Mouse (Mus musculus) kidney, adult 9 months (tissue): Measurements from ENCODE around the gene Smarca2.
"Not testable (repeated sequence)": the region's sequence is repeated elsewhere in the genome, so short reads cannot be mapped to it uniquely, and the experiment has no call there.

ENCODE experiments used
- DNase-seq: peaks from one replicate; pipeline ENCODE4 v3.0.0; 2022

Gene Smarca2

DNA sequence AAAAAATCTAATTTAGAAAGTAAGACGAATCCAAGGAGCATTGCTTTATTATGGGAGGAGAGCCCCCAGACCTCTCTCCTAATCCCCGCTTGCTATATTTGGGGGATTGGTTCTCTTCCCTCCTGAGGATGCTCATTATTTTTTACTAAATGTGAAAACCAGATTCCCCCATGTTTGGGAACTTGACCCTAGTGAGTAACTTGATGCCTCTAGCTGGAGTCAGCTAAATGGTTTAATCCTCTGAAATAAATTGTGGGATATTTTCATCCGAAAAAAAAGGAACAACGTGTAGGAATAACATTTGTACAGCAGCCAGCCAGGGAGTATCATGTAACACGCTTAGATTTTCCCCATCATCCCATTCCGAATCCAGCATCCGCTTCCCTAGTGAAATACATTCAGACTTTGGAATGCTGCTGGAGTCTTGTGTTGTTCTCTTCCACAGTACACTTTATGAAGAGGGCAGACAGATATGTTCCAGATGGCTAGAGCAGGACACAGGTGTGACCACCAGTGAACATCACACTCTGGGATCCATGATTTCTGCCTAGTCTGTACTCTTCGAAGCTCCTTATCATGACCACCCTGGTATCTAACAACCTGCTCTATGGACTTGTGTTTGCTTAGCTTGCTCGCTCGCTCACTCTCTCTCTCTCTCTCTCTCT is 99.8 kb downstream of the Smarca2 start:
- DNase-seq = no peak

DNA sequence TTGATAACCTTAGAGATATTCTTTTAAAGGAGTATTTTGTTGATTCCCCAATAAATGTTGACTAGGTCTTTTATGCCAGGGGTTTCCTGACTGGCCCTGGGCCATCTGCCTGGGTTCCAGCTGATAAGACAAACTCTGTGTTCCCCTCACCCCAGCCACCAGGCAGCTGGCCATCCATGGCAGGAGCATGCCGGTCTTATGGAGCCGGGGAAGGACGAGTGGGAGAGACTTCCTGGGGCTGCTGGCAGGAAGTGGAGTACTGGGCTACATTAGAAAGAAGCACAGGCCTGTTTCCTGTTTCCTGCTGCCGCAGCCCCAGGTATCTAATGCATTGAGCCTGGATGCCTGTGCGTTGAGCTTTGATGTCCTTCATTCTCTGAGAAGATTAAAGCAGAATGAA is 102.1 kb downstream of the Smarca2 start:
- DNase-seq = no peak

GRCm38 (mm10) chr19:26709095-26709494 is 104.2 kb downstream of the Smarca2 start:
- no peak for DNase-seq

DNA sequence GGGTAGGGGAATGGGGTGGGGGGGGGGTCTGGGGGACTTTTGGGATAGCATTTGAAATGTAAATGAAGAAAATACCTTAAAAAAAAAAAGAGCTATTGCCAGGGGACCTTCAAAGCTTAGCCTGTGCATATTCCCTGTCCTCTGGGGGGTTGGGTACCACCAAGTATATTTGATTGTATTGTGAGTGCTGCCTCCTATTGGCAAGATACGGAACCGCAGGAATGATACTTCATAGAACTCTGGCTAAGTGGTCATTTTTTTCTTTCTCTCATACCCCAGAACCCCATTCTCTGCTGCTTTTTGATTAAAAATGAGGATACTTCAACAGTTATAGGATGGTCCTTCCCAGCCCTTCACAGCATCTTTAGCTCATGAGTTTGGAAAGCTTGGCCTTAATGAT is 106.4 kb downstream of the Smarca2 start:
- DNase-seq = peak; percentile 36

GRCm38 (mm10) chr19:26716217-26716616 is 111.4 kb downstream of the Smarca2 start:
- no peak for DNase-seq

GRCm38 (mm10) chr19:26718221-26718620 is 113.4 kb downstream of the Smarca2 start:
- peak; percentile 87 for DNase-seq

DNA sequence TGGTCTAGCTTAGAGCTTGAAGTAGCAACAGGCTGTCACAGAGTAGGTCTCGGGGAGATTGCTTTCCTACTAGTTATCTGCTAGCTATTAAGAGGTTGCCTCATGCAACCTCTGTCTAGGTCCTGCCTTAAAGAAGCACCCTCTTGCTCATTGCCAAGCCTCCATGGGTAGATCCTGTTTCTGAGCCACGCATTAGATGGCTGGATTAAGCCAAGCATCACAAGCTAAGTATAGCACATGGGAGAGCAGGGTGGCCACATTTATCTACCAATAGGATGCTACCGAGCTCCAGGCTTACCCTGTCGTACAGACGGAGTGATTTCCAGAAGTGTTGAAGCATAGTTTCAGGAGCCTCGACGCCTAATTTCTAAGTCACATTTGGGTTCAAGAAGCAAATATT is 114.3 kb downstream of the Smarca2 start:
- no peak for DNase-seq

DNA sequence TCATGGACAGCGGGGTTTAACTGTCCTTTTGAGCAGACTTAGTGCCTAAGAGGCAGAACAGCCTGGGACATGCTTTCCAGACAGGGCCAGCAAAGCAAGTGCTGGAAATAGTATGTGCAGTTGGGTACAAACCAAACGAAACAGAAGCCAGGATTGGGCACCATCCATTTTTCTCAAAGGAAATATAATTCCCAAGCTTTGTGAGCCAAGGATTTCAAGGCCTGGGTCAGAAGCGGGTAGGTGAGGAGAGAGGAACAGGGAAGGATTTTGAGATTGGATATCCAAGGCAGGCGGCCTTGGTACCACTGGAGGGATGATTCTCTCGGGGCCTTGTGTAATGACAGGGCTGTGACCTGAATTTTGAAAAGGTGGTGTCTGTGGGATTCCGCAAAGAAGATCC is 116.9 kb downstream of the Smarca2 start:
- DNase-seq = no peak

DNA sequence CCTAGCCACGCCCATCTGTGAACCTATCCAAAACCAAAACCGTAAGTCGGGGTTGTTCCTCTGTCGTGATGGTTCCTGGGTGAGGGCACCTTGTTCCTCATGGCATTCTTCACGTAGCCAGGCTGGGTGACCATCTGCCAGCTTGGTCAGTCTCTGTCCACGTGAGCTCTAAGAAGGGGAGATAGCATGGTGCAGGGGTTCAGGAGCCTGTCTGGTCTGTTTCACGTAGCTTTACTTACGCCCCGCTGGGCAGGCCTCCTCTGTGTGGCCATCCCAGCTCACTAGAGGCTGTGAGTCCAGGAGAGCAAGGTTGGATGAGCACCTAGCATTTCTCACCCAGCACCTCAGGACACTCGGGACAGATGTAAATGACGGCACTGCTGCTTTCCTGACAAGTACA is 119.0 kb downstream of the Smarca2 start:
- DNase-seq = no peak

GRCm38 (mm10) chr19:26724626-26725025 is 119.8 kb downstream of the Smarca2 start:
- no peak for DNase-seq

DNA sequence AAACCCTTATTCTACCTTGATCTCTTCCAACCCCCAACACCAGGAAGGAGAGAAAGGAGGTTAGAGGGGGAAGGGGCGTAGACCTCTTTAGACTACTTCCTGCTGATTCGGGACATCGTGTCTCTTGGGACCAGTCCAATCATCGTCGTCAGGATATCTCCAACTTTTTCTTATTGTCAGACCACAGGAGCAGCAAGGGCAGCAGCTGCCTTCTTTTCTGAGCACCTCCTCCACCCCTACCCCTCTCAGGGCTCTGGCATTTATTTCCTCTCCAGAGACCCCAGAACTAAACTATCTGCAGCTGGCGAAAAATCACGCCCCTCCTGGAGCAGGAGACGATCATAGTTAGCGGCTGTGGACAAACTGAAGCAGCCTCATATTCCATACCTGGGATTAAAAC is 122.9 kb downstream of the Smarca2 start:
- DNase-seq = no peak

- peak; percentile 40 for DNase-seq
Observed at GRCm38 (mm10) chr19:26730486-26730885, 125.6 kb downstream of the Smarca2 start.

- no peak for DNase-seq
Observed at GRCm38 (mm10) chr19:26731121-26731520, 126.3 kb downstream of the Smarca2 start.

DNA sequence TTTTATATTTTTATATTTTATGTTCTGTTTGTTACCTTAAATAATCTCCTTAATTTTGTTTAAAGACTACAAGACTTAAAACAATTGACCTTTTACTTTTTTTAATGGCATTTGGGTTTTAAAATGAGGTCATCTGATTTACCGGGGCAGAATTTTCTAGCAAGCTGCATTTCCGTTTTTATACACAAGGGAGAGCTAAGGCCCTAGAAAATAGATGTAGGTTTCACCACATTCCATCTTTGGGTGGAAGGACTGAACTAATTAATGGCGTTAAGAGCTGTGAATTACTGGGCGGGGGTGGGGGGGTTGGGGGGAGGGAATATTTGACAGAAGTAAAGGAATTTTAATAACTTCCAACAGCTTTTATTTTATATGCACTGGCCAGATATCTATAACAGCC is 127.0 kb downstream of the Smarca2 start:
- no peak for DNase-seq

DNA sequence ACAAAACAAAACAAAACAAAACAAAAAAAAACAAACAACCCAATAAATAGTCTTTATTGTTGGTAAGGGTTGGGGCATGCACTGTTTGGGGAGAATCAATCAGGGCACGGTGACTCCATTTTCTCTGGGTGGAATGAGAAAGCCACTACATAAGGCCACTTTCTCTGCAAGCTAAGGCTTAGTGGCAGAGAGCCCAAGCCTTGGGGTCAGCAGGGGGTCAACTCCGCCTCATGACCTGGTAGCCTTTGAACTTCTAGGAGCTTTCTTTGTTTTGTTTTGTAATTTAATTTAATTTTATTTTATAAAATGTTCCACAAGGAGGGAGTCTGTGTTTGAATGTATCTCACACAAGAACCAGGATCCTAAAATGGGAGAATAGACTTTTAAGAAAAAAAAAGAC is 128.2 kb downstream of the Smarca2 start:
- DNase-seq = peak; percentile 45

- no peak for DNase-seq
Observed at GRCm38 (mm10) chr19:26733546-26734100, 128.8 kb downstream of the Smarca2 start.

GRCm38 (mm10) chr19:26734704-26735109 is 129.9 kb downstream of the Smarca2 start:
- no peak for DNase-seq

GRCm38 (mm10) chr19:26745021-26745420 is 140.2 kb downstream of the Smarca2 start:
- DNase-seq = not testable (repeated sequence)

GRCm38 (mm10) chr19:26745567-26745966 is 140.7 kb downstream of the Smarca2 start:
- DNase-seq = no peak

- no peak for DNase-seq
Observed at GRCm38 (mm10) chr19:26746290-26746689, 141.4 kb downstream of the Smarca2 start.

DNA sequence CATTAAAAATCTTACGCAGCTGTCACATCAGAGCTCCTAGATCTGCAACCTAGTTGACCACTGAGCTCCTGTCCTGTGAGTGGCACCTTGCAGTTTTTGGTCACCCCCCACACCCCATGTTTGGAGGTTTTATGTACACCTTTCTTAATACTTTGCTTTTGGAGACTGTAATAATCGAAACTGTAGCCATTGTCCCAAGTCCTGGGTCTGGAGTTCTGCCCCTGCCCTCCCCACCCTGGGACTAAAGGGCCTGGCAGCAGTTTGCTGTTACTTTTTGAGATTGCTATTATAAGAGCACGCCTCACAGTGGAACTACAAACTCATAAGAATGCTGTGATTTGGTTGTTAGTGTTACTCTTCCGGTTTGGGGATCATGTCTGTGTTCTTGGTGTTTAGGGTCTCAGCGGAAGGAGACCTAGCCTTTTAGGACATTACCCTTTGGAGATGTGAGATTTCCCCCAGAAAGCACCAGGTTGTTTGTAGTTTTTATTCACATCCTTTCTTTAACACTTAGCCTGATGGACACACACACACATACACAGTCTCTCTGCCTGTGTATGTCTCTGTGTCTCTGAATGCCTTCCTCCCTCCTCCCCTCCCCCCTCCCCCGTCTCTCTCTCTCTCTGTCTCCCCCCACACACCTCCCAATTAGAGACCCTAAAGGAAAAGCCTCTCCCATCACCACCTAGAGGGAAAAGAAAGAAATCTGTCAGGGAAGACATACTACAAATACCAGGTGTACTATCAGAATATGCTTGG is 142.0 kb downstream of the Smarca2 start:
- no peak for DNase-seq

- peak; percentile 77 for DNase-seq
Observed at GRCm38 (mm10) chr19:26747571-26748539, 143.0 kb downstream of the Smarca2 start.

DNA sequence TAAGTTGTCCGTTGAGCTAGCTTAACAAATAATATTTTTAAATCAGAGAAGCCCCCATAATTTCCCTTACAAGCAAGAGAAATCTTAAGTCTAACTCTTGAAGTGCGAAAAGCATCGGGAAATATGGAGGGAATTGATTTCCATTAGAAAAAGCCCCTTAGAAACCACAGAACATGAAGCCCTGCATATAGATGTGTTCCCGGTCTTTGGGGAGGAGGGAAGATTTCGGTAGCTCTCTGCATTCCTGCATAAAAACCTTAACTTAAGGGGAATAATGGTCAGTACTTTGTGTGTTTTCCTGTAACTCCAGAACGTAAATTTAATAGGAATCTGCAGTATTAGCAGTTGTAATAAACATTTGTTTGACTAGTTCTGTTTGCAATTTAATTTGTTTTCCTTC is 143.8 kb downstream of the Smarca2 start:
- peak; percentile 32 for DNase-seq
